Mouse (Mus musculus): ENCODE results near the gene Lrguk. TPM values are rescaled to one million over a fixed set of nuclear protein-coding genes. Genes with fewer than 3 reads are reported as not detected.

Lrguk gene
- polyA plus RNA-seq, 1 experiment from 2014 or later: 1.6 TPM

GRCm38 (mm10) chr6:34083471-34083870, 54.2 kb downstream of the Lrguk start:
- Histone ChIP-seq H3K9ac (ENCODE audit: low read depth, low read length) (no peak overlapping the region), H3K9me3 (ENCODE audit: control insufficient read depth, low read length) (no peaks in the 10 kb centered on the region), H3K27me3 (replicated peaks; ENCODE audit: control insufficient read depth, insufficient read depth, low read length) (no peaks in the 10 kb centered on the region), H3K36me3 (ENCODE audit: control insufficient read depth, insufficient read depth, low read length) (no peaks in the 10 kb centered on the region), H3K27ac (replicated peaks; ENCODE audit: low read depth, low read length) (no peak overlapping the region), H3K4me2 (ENCODE audit: low read depth, low read length) (no peak overlapping the region), H3K4me1 (ENCODE audit: control insufficient read depth, insufficient read depth, low read length) (no peaks in the 10 kb centered on the region), H3K4me3 (ENCODE audit: low read depth, low read length) (no peak overlapping the region)
- no peak for DNase-seq (ENCODE audit: low spot score)
- 87% methylated on average over 5 of the region's 5 CpGs for WGBS
- ATAC-seq (ENCODE audit: low read depth): no peak

GRCm38 (mm10) chr6:34087701-34088100, 58.5 kb downstream of the Lrguk start:
- WGBS: 83% methylated on average over 4 of the region's 4 CpGs
- H3K27me3 ChIP-seq (replicated peaks; ENCODE audit: control insufficient read depth, insufficient read depth, low read length): no peaks in the 10 kb centered on the region
- no peaks in the 10 kb centered on the region for H3K36me3 ChIP-seq (ENCODE audit: control insufficient read depth, insufficient read depth, low read length)
- no peak overlapping the region for H3K4me2 ChIP-seq (ENCODE audit: low read depth, low read length)
- no peak overlapping the region for H3K9ac ChIP-seq (ENCODE audit: low read depth, low read length)
- no peak overlapping the region for H3K4me3 ChIP-seq (ENCODE audit: low read depth, low read length)
- no peak for ATAC-seq (ENCODE audit: low read depth)
- no peaks in the 10 kb centered on the region for H3K4me1 ChIP-seq (ENCODE audit: control insufficient read depth, insufficient read depth, low read length)
- no peaks in the 10 kb centered on the region for H3K9me3 ChIP-seq (ENCODE audit: control insufficient read depth, low read length)
- no peak for DNase-seq (ENCODE audit: low spot score)
- no peak overlapping the region for H3K27ac ChIP-seq (replicated peaks; ENCODE audit: low read depth, low read length)

- Histone ChIP-seq H3K9me3 (ENCODE audit: control insufficient read depth, low read length) (no peaks in the 10 kb centered on the region), H3K4me2 (ENCODE audit: low read depth, low read length) (no peak overlapping the region), H3K27ac (replicated peaks; ENCODE audit: low read depth, low read length) (no peak overlapping the region), H3K9ac (ENCODE audit: low read depth, low read length) (no peak overlapping the region), H3K4me3 (ENCODE audit: low read depth, low read length) (no peak overlapping the region), H3K36me3 (ENCODE audit: control insufficient read depth, insufficient read depth, low read length) (no peaks in the 10 kb centered on the region), H3K27me3 (replicated peaks; ENCODE audit: control insufficient read depth, insufficient read depth, low read length) (no peaks in the 10 kb centered on the region), H3K4me1 (ENCODE audit: control insufficient read depth, insufficient read depth, low read length) (no peaks in the 10 kb centered on the region)
- ATAC-seq (ENCODE audit: low read depth) (no peak), DNase-seq (ENCODE audit: low spot score) (no peak)
- 50% methylated on average over 3 of the region's 3 CpGs for WGBS
Measured at GRCm38 (mm10) chr6:34088986-34089385, 59.7 kb downstream of the Lrguk start.

- DNase-seq (ENCODE audit: low spot score) (no peak), ATAC-seq (ENCODE audit: low read depth) (no peak)
- no peaks in the 10 kb centered on the region for H3K4me1 ChIP-seq (ENCODE audit: control insufficient read depth, insufficient read depth, low read length)
- H3K27ac ChIP-seq (replicated peaks; ENCODE audit: low read depth, low read length): no peak overlapping the region
- 68% methylated on average over 3 of the region's 3 CpGs for WGBS
- H3K9me3 ChIP-seq (ENCODE audit: control insufficient read depth, low read length): no peaks in the 10 kb centered on the region
- no peak overlapping the region for H3K9ac ChIP-seq (ENCODE audit: low read depth, low read length)
- H3K36me3 ChIP-seq (ENCODE audit: control insufficient read depth, insufficient read depth, low read length): no peaks in the 10 kb centered on the region
- no peak overlapping the region for H3K4me2 ChIP-seq (ENCODE audit: low read depth, low read length)
- H3K4me3 ChIP-seq (ENCODE audit: low read depth, low read length): no peak overlapping the region
- H3K27me3 ChIP-seq (replicated peaks; ENCODE audit: control insufficient read depth, insufficient read depth, low read length): no peaks in the 10 kb centered on the region
Measured at GRCm38 (mm10) chr6:34091537-34091936, 62.3 kb downstream of the Lrguk start.

- Histone ChIP-seq H3K36me3 (ENCODE audit: control insufficient read depth, insufficient read depth, low read length) (no peaks in the 10 kb centered on the region), H3K27me3 (replicated peaks; ENCODE audit: control insufficient read depth, insufficient read depth, low read length) (no peaks in the 10 kb centered on the region), H3K4me3 (ENCODE audit: low read depth, low read length) (no peak overlapping the region), H3K4me1 (ENCODE audit: control insufficient read depth, insufficient read depth, low read length) (no peaks in the 10 kb centered on the region), H3K4me2 (ENCODE audit: low read depth, low read length) (no peak overlapping the region), H3K27ac (replicated peaks; ENCODE audit: low read depth, low read length) (no peak overlapping the region), H3K9ac (ENCODE audit: low read depth, low read length) (no peak overlapping the region), H3K9me3 (ENCODE audit: control insufficient read depth, low read length) (no peaks in the 10 kb centered on the region)
- DNase-seq (ENCODE audit: low spot score) (no peak), ATAC-seq (ENCODE audit: low read depth) (no peak)
- WGBS: 83% methylated on average over 6 of the region's 6 CpGs
Measured at GRCm38 (mm10) chr6:34096274-34096673, 67.0 kb downstream of the Lrguk start.

- H3K9ac ChIP-seq (ENCODE audit: low read depth, low read length): no peak overlapping the region
- no peak overlapping the region for H3K27ac ChIP-seq (replicated peaks; ENCODE audit: low read depth, low read length)
- 87% methylated on average over 4 of the region's 4 CpGs for WGBS
- no peak overlapping the region for H3K4me2 ChIP-seq (ENCODE audit: low read depth, low read length)
- ATAC-seq (ENCODE audit: low read depth) (peak; percentile 74; the same call in 1 of the 2 replicates), DNase-seq (ENCODE audit: low spot score) (no peak)
- H3K36me3 ChIP-seq (ENCODE audit: control insufficient read depth, insufficient read depth, low read length): no peaks in the 10 kb centered on the region
- no peaks in the 10 kb centered on the region for H3K4me1 ChIP-seq (ENCODE audit: control insufficient read depth, insufficient read depth, low read length)
- H3K4me3 ChIP-seq (ENCODE audit: low read depth, low read length): no peak overlapping the region
- H3K27me3 ChIP-seq (replicated peaks; ENCODE audit: control insufficient read depth, insufficient read depth, low read length): no peaks in the 10 kb centered on the region
- no peaks in the 10 kb centered on the region for H3K9me3 ChIP-seq (ENCODE audit: control insufficient read depth, low read length)
Measured at GRCm38 (mm10) chr6:34096905-34097304, 67.7 kb downstream of the Lrguk start.

GRCm38 (mm10) chr6:34099725-34100124, 70.5 kb downstream of the Lrguk start:
- Histone ChIP-seq H3K4me3 (ENCODE audit: low read depth, low read length) (no peak overlapping the region), H3K27me3 (replicated peaks; ENCODE audit: control insufficient read depth, insufficient read depth, low read length) (no peaks in the 10 kb centered on the region), H3K4me1 (ENCODE audit: control insufficient read depth, insufficient read depth, low read length) (no peaks in the 10 kb centered on the region), H3K27ac (replicated peaks; ENCODE audit: low read depth, low read length) (no peak overlapping the region), H3K9ac (ENCODE audit: low read depth, low read length) (no peak overlapping the region), H3K4me2 (ENCODE audit: low read depth, low read length) (no peak overlapping the region), H3K36me3 (ENCODE audit: control insufficient read depth, insufficient read depth, low read length) (no peaks in the 10 kb centered on the region), H3K9me3 (ENCODE audit: control insufficient read depth, low read length) (no peaks in the 10 kb centered on the region)
- ATAC-seq (ENCODE audit: low read depth) (no peak), DNase-seq (ENCODE audit: low spot score) (no peak)
- WGBS: 82% methylated on average over 6 of the region's 6 CpGs

- H3K27me3 ChIP-seq (replicated peaks; ENCODE audit: control insufficient read depth, insufficient read depth, low read length): no peaks in the 10 kb centered on the region
- H3K4me3 ChIP-seq (ENCODE audit: low read depth, low read length): no peak overlapping the region
- no peaks in the 10 kb centered on the region for H3K4me1 ChIP-seq (ENCODE audit: control insufficient read depth, insufficient read depth, low read length)
- no peak overlapping the region for H3K4me2 ChIP-seq (ENCODE audit: low read depth, low read length)
- H3K9ac ChIP-seq (ENCODE audit: low read depth, low read length): 0 out of 2 replicates have a peak overlapping the region, but pooled peaks have one; percentile 8
- H3K27ac ChIP-seq (replicated peaks; ENCODE audit: low read depth, low read length): no peak overlapping the region; the same call in 1 of the 2 replicates
- no peak for DNase-seq (ENCODE audit: low spot score)
- WGBS: 87% methylated on average over 14 of the region's 15 CpGs
- H3K36me3 ChIP-seq (ENCODE audit: control insufficient read depth, insufficient read depth, low read length): no peaks in the 10 kb centered on the region
- no peaks in the 10 kb centered on the region for H3K9me3 ChIP-seq (ENCODE audit: control insufficient read depth, low read length)
- no peak for ATAC-seq (ENCODE audit: low read depth)
Measured at GRCm38 (mm10) chr6:34101531-34102396, 72.5 kb downstream of the Lrguk start.
